Mouse (Mus musculus) limb, embryonic 10.5 days (tissue): ENCODE results near the gene Elmo3. TPM values are rescaled to one million over a fixed set of nuclear protein-coding genes. Genes with fewer than 3 reads are reported as not detected.

Experiments
- DNase-seq: peaks from one replicate; pipeline ENCODE4 v3.0.0-alpha.2; 2017; ENCODE audit warnings: low spot score
- H3K27ac ChIP-seq: fragments of 300-500 bp; sonication (generic); 2 replicates; pipeline ENCODE4 v1.5.1; 2016; ENCODE audit warnings: mild to moderate bottlenecking
- H3K27me3 ChIP-seq: fragments of 300-500 bp; sonication (generic); 2 replicates; pipeline ENCODE4 v1.6.1; 2016; ENCODE audit warnings: low read depth, mild to moderate bottlenecking; ENCODE audit not compliant: poor library complexity, severe bottlenecking
- H3K36me3 ChIP-seq: fragments of 300-500 bp; sonication (generic); 2 replicates; pipeline ENCODE4 v1.6.1; 2016; ENCODE audit warnings: mild to moderate bottlenecking, moderate library complexity
- H3K4me1 ChIP-seq: fragments of 300-500 bp; sonication (generic); 2 replicates; pipeline ENCODE4 v1.6.1; 2016
- H3K4me3 ChIP-seq: fragments of 300-500 bp; sonication (generic); 2 replicates; pipeline ENCODE4 v1.5.1; 2016; ENCODE audit warnings: mild to moderate bottlenecking, moderate library complexity
- H3K9me3 ChIP-seq: fragments of 300-500 bp; sonication (generic); replicated peaks from 2 replicates; pipeline ENCODE4 v1.6.1; 2016; ENCODE audit warnings: mild to moderate bottlenecking
- WGBS: fragments of 180-500 bp; shearing (Covaris S2); methylation state at CpG from one replicate; pipeline ENCODE4 v1.1.7; 2016; 5-methylcytosine and 5-hydroxymethylcytosine counted together
- polyA plus RNA-seq: library from polyadenylated mRNA; unstranded; fragments of >200 nt; fragmentation: Nextera tagmentation; extraction: Ambion mirVana; gene quantifications from 2 replicates; pipeline ENCODE4 v1.2.1, GENCODE M21; 2016

Elmo3 gene
- polyA plus RNA-seq, 1 experiment from 2014 or later: 2.7 TPM

DNA sequence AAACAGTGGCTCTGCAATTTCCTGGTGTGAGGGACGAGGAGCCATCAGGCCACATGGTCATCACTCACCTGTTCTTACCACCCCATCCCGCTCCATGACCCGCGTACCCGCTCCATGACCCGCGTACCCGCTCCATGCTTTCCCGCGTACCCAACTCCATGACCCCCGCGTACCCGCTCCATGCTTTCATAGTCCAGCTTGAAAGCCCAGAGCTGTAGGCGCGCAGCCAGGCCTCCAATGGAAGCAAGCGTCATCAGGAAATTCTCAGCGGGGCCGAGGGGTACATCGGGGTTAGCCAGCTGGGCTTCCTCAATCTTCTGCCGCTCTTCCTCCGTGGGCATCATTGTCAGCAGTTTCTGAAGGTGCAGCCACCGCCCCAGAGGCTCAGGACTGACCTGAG, 26.1 kb downstream of the Elmo3 start:
- H3K4me1 ChIP-seq: peaks cover 8% of the 10 kb centered on the region
- no peak overlapping the region for H3K4me3 ChIP-seq
- no peaks in the 10 kb centered on the region for H3K27me3 ChIP-seq
- no peak overlapping the region for H3K27ac ChIP-seq
- no peaks in the 10 kb centered on the region for H3K9me3 ChIP-seq
- H3K36me3 ChIP-seq: peaks cover 90% of the 10 kb centered on the region
- 96% methylated on average over 22 of the region's 22 CpGs for WGBS
- DNase-seq: no peak

- no peak overlapping the region for H3K4me3 ChIP-seq
- H3K27me3 ChIP-seq: peaks cover 4% of the 10 kb centered on the region; the same call in 1 of the 2 replicates
- H3K36me3 ChIP-seq: peaks cover 95% of the 10 kb centered on the region
- no peak overlapping the region for H3K27ac ChIP-seq
- DNase-seq: no peak
- no peaks in the 10 kb centered on the region for H3K9me3 ChIP-seq
- WGBS: 97% methylated on average over 9 of the region's 9 CpGs
- H3K4me1 ChIP-seq: peaks cover 6% of the 10 kb centered on the region
Measured at GRCm38 (mm10) chr8:105331931-105332330, 26.5 kb downstream of the Elmo3 start.

- Histone ChIP-seq H3K9me3 (no peaks in the 10 kb centered on the region), H3K4me3 (no peak overlapping the region), H3K27ac (no peak overlapping the region), H3K36me3 (peaks cover 98% of the 10 kb centered on the region), H3K4me1 (peaks cover under 1% of the 10 kb centered on the region), H3K27me3 (peaks cover 8% of the 10 kb centered on the region)
- no peak for DNase-seq
- 86% methylated on average over 2 of the region's 2 CpGs for WGBS
Measured at GRCm38 (mm10) chr8:105332523-105332922, 27.1 kb downstream of the Elmo3 start.

DNA sequence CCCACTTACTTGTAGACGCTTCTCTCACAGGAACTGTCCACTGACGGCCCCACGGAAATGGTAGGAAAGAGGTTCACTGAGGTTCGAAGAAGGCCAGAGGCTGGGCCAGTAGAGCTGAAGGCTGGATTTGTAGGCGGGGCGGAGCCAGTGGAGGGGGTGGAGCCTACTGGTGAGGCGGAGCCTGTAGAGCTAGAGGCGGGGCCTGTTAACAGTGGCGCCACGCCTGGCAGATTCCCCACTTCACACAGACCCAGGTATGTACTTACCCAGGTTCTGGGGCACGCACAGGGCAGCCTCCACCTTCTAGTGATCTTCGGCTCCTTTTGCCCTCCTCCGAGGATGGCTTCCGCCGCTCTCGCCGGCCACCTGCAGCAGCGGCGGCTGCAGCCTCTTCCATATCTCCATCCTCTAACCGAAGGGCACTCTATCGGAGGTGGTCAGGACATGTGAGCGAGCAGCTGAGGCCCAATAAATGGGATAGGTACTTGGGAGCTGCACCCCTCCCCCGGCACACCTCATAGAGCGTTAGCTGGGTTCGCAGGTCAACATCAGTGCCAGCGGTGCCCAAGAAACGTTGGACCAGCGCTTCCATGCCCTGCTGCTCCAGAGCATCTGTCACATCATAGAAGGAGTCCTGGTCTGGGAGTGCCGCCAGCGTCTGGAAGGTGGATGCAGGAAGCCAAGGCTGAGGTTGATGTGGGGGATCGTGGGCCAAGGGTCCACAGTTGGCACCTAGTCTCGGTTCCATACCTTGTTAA, 31.2 kb downstream of the Elmo3 start:
- Histone ChIP-seq H3K9me3 (no peaks in the 10 kb centered on the region), H3K4me3 (no peak overlapping the region), H3K27me3 (peaks cover 8% of the 10 kb centered on the region), H3K27ac (no peak overlapping the region), H3K36me3 (peaks cover 76% of the 10 kb centered on the region), H3K4me1 (0 out of 2 replicates have a peak, but pooled peaks cover 9% of the 10 kb centered on the region)
- 40% methylated on average over 32 of the region's 32 CpGs for WGBS
- no peak for DNase-seq

DNA sequence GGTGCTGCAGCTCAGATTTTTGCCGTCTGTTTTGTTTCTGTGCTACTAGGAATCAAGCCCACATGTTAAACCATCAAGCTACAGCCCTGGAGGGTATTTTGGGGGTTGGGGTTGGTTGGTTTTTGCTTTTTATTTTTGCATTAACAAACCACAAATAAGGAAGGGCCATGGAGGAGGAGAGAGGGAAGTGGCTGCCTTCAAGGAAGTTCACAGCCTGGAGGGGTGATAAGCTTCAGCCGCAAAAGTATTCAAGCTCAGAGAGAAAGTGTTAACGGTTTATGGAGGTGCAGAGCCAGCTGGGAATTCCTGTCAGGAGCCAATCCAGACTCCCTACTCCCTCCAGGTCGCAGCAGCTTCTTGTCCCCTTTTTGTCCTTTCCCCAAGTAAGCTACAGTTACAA, 33.6 kb downstream of the Elmo3 start:
- H3K36me3 ChIP-seq: peaks cover 52% of the 10 kb centered on the region

DNA sequence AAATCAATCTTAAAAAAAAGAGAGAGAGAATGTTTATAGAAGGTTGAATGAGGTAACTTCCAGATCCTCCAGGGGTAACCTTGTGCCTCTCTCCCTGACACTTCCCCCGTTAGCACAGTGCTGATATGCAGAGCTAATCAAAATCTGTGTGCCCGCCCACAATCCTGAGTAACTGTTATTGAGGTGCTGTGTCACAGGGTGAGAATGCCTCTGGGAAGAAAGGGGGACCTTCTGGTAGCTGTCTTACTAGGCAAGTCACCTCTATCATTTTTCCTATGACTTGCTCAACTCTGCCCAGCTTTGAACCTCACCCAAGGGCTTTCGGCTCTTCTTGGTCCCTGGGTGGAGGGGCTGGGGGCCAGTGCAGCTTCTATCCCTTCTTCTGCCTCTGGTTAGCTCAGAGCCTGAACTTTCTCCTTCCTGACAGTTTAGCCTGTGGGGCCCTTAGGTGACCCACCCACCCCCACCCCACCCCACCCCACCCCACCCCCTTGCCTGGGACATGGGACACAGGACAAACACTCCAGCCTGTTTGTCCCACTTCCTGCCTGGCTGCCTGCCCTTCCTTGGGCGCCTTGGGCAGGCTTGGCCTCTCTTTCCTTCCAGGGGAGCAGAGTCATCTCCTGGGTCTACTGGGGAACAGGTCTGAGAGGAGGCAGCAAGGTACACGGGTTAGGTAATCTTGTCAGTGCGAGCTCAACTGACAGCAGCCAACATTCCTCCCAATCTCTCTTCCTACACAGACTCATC, 34.7 kb downstream of the Elmo3 start:
- H3K4me1 ChIP-seq: 0 out of 2 replicates have a peak, but pooled peaks cover 9% of the 10 kb centered on the region
- DNase-seq: no peak
- WGBS: 74% methylated on average over 6 of the region's 6 CpGs

More for the DNA sequence above, 33.6 kb downstream of the Elmo3 start:
- no peaks in the 10 kb centered on the region for H3K9me3 ChIP-seq
- 26% methylated on average over 4 of the region's 4 CpGs for WGBS
- 0 out of 2 replicates have a peak, but pooled peaks cover 9% of the 10 kb centered on the region for H3K4me1 ChIP-seq
- H3K27ac ChIP-seq: no peak overlapping the region
- peaks cover 8% of the 10 kb centered on the region for H3K27me3 ChIP-seq
- no peak for DNase-seq
- no peak overlapping the region for H3K4me3 ChIP-seq

GRCm38 (mm10) chr8:105341399-105341798, 36.0 kb downstream of the Elmo3 start:
- DNase-seq: no peak
- peaks cover 20% of the 10 kb centered on the region for H3K4me1 ChIP-seq
- 56% methylated on average over 8 of the region's 8 CpGs for WGBS
- H3K4me3 ChIP-seq: no peak overlapping the region
- H3K9me3 ChIP-seq: no peaks in the 10 kb centered on the region
- H3K36me3 ChIP-seq: peaks cover 28% of the 10 kb centered on the region
- peaks cover 8% of the 10 kb centered on the region for H3K27me3 ChIP-seq
- H3K27ac ChIP-seq: no peak overlapping the region

More for the DNA sequence above, 34.7 kb downstream of the Elmo3 start:
- Histone ChIP-seq H3K9me3 (no peaks in the 10 kb centered on the region), H3K27me3 (peaks cover 8% of the 10 kb centered on the region), H3K36me3 (peaks cover 41% of the 10 kb centered on the region), H3K27ac (no peak overlapping the region), H3K4me3 (no peak overlapping the region)

DNA sequence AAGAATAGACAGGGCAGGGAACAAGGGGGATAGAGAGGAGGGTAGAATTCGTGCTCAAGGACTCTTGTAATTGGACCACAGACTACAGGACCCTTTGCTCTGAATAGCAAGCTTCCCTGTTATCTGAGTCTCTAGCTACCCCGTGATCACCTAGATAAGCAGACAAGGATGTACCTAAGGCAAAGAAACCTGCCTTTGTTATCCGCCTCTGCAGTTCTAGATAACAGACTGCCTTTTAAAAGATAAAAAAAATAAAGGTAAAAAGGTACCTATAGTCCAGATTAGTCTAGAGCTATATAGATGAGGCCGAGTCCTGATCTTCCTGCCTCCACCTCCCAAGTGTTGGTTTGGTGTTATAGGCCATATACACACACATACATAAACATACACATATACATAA, 37.4 kb downstream of the Elmo3 start:
- no peak for DNase-seq
- H3K4me1 ChIP-seq: peaks cover 33% of the 10 kb centered on the region
- 82% methylated on average over 4 of the region's 4 CpGs for WGBS

GRCm38 (mm10) chr8:105343791-105344574, 38.6 kb downstream of the Elmo3 start:
- 82% methylated on average over 8 of the region's 8 CpGs for WGBS
- Histone ChIP-seq H3K4me3 (no peak overlapping the region), H3K27me3 (no peaks in the 10 kb centered on the region), H3K27ac (no peak overlapping the region), H3K4me1 (peaks cover 43% of the 10 kb centered on the region), H3K36me3 (0 out of 2 replicates have a peak, but pooled peaks cover 4% of the 10 kb centered on the region), H3K9me3 (no peaks in the 10 kb centered on the region)
- DNase-seq: no peak

More for the DNA sequence above, 37.4 kb downstream of the Elmo3 start:
- no peak overlapping the region for H3K4me3 ChIP-seq
- no peaks in the 10 kb centered on the region for H3K9me3 ChIP-seq
- peaks cover 14% of the 10 kb centered on the region for H3K36me3 ChIP-seq
- H3K27ac ChIP-seq: no peak overlapping the region
- no peaks in the 10 kb centered on the region for H3K27me3 ChIP-seq

DNA sequence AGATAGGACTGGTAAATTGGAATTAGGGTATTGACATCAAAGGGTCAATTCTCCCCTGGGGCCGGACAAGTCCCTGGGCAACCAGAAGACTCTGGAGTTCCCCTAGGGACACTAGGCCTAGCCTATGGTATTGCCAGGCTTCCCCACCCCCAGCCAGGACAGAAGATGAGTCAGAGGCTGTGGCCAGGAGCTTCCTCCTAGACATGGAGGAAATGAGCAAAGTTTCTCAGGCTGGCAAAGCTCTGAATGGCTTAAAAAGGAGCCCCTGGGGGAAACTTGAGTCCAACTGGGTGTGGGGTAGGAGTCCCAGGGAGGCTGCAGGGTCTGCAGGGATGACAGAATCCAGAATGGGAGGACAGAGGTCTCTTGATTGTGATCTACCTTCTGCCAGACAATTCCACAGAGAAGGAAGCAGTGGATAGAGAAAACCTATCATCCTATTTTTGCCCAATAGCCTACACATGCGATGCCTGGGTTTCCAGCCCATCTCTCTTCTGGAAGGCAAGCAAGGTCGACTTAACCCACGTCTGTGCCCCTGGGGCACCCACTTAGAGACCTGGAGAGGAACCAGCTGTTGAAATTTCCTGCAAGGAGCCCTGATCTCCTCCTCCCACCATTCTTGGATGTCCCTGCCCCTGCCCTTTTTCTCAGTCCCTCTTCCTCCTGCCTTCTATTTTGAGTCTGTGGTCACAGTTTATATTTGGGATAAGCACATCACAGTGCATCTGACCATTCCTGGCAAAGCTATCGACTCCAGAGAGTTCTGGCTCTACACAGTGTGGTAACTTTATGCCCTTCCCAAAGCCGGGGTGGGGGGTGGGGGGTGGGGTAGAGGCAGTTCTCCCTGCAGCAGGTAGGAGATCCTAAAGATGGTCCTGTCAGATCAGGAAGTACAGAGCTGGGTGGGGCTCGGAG, 39.9 kb downstream of the Elmo3 start:
- Histone ChIP-seq H3K36me3 (no peaks in the 10 kb centered on the region), H3K27me3 (0 out of 2 replicates have a peak, but pooled peaks cover 4% of the 10 kb centered on the region), H3K4me3 (no peak overlapping the region), H3K27ac (peak overlapping the region; percentile 88; the same call in 1 of the 2 replicates), H3K4me1 (peaks cover 53% of the 10 kb centered on the region), H3K9me3 (no peaks in the 10 kb centered on the region)
- WGBS: 67% methylated on average over 7 of the region's 7 CpGs
- DNase-seq: no peak

DNA sequence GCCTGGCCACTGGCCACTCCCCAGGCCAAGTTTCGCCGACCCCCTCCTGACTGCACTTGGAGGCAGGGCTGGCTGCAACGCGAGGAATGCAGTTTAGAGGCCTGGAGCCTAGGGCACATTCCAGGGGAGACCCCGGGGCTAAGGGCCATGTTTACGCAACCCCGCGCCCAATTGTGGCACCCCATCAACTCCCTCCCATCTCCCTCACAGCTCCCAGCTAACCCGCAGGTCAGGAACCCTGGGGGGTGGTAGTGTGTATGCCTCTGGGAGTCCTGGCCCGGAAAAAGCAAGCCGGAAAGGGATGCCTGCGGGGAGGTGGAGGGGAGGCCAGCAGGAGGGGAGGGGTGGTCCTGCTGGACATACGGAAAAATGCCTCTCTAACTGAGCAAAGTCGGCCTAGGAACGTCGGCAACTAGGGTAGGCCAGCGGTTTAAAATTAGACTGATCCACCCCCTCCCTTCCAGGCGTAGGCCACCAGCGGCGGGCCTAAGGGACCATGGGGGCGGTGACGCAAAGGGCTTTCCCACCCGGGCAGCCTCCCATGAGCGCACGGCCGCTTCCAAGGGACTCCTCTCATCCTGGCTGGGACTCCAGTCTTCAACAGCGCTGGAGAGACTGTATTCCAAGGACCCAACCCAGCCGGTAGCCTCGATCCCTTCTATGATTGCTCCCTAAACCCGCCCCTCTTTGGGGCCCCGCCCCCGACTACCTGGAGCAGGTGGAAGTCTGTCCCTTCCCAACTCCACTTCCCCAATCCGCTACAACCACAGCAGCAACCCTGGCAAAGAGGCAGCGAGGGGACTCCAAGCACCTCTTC, 41.4 kb downstream of the Elmo3 start:
- H3K9me3 ChIP-seq: no peaks in the 10 kb centered on the region
- H3K36me3 ChIP-seq: no peaks in the 10 kb centered on the region
- H3K27me3 ChIP-seq: 0 out of 2 replicates have a peak, but pooled peaks cover 6% of the 10 kb centered on the region
- H3K27ac ChIP-seq: peak overlapping the region; percentile 88
- under 1% methylated on average over 34 of the region's 34 CpGs for WGBS
- peak overlapping the region; percentile 74 for H3K4me3 ChIP-seq
- DNase-seq: peak; percentile 73
- H3K4me1 ChIP-seq: peaks cover 50% of the 10 kb centered on the region
